Mouse (Mus musculus) ovary, postnatal 14 days (tissue): ENCODE measurements around the gene Scgb2b27.
"Not testable (repeated sequence)": the region's sequence is repeated elsewhere in the genome, so short reads cannot be mapped to it uniquely, and the experiment has no call there.

ENCODE experiments used
- DNase-seq: peaks from one replicate; pipeline ENCODE4 v3.0.0; 2022; ENCODE audit warnings: low spot score

Gene Scgb2b27

DNA sequence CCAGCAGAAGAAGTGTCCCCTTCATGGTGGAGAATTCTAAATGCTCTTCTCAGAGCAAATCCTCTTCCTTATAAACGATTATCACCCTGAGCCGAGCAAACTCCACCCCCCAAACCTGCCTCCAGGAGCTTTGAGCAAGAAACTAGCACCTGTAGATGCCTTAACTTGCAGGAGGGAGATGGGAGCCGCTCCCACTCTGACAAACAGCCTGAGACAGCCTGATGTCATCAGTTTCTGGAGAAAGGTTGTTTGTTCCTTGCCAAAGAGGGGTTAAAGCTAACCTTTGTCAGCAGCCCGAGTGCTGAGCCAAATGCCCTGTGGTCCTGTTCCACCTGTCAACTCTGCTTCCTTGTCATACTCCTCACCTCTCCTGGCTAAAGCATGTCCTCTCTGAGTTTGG, at the start of gene Scgb2b27:
Gene Scgb2b27, minus strand, starts transcription at position 101 of the 400 bp plus-strand sequence.
- no peak for DNase-seq

DNA sequence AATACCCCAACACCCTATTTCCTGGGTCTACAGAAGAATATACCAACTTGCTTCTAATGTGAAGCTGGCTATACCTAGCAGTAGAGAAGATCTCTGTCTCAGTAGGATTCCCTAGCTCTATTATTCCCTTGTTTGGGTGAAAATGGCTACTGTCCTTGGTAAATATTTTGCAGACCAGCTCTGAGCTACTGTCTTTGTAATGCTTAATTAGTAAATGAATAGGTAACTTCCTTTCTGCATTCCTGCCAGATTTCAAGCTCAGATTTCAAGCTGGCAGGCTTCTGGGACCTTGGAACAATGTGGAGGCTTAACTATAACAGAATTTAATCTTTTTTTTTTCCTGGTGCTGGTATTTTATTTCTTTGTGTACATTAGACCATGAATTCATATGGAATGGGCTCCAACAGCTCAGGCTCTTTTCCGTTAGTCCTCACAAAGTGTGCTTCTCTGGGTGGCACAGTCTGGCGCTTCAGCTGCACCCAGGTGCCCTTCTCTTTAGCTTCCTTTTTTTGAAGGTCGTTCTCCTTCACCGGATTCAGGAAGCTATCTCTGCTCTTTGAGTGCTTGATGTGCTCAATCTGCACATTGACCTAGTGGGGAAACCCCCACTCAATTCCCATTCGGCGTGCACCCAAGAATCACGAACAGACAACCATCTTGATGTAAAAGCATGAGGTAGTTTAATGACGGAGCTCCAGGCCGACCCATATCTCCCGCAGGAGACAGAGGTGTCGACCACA, 22.5 kb upstream of the Scgb2b27 start:
- DNase-seq, result not testable (repeated sequence)

DNA sequence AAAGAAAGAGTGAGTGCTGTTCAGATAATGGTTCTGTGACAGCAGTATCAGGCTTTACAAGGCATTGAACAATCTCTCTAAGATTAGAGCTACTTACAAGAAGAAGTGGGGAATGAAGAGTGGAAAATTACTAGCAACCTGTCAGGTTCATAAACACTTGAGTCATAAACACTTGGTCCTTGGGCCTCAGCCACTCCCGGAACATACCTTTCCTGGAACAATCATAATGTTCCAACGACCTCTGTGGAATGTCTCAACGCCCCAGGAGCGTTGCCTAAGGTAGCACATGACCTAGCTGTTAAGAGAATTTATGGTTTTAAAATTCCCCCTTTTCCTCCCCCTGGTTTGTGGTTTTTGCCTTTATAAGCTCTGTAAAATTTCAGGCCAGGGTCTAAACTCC, 20.8 kb upstream of the Scgb2b27 start:
- DNase-seq, result not testable (repeated sequence)

DNA sequence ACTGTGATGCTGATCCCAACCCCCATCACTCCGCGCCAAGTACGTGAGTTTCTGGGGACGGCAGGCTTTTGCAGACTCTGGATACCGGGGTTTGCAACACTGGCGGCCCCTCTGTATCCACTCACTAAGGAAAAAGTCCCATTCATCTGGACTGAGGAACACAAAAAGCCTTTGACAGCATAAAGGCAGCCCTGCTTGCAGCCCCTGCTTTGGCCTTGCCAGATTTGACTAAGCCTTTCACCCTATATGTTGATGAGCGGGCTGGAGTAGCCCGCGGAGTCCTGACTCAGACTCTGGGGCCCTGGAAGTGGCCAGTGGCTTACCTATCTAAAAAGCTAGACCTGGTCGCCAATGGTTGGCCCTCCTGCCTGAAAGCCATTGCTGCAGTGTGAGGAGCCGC, 16.3 kb upstream of the Scgb2b27 start:
- DNase-seq, result no peak

- not testable (repeated sequence) for DNase-seq
These were observed 13.5 kb upstream of the Scgb2b27 start for GRCm38 (mm10) chr7:34027202-34027601.

DNA sequence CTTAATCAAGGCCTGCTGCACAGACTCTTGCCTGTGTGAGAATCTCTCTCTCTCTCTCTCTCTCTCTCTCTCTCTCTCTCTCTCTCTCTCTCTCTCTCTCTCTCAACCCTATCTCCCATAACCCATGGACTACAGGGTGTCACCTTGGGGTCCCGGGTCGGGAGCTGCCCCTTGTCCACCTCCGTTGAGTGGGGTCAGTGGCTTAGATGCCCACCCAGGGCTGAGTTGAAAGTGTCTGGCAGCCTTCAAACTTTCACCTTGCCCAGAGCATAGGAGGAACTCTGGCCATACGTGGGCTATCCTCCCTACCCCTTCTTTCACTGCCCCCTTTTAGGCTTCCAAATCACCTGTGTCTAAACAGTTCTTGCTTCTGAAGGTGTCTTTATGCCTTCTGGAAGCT, 11.9 kb upstream of the Scgb2b27 start:
- no peak for DNase-seq

- not testable (repeated sequence) for DNase-seq
These were observed 7.4 kb upstream of the Scgb2b27 start, which contains the start of gene Scgb1b27 for GRCm38 (mm10) chr7:34021183-34021582. Gene Scgb1b27 (plus strand): TSS chr7:34021483.

- DNase-seq, result peak; percentile 5
These were observed 31.5 kb downstream of the Scgb2b27 start for GRCm38 (mm10) chr7:33982281-33982680.
